Mouse (Mus musculus) myocyte (in vitro differentiated cells): ENCODE measurements around the gene Dnajc3. TPM values are rescaled to one million over a fixed set of nuclear protein-coding genes. Genes with fewer than 3 reads are reported as not detected.
A peak's percentile ranks its signal among the peaks of the same experiment; 100 is the strongest.

ENCODE experiments used
- H3K27me3 ChIP-seq: one replicate; pipeline ENCODE4 v1.6.1; 2011; ENCODE audit not compliant: control insufficient read depth, insufficient read depth, insufficient read length
- H3K36me3 ChIP-seq: one replicate; pipeline ENCODE4 v1.6.1; 2011; ENCODE audit not compliant: control insufficient read depth, insufficient read depth
- H3K4me2 ChIP-seq: one replicate; pipeline ENCODE4 v1.6.1; 2011; ENCODE audit warnings: low read depth, control low read depth
- H3K4me3 ChIP-seq: one replicate; pipeline ENCODE4 v1.5.1; 2011; ENCODE audit warnings: mild to moderate bottlenecking, control low read depth, moderate library complexity
- H3K79me2 ChIP-seq: one replicate; pipeline ENCODE4 v1.6.1; 2011; ENCODE audit not compliant: control insufficient read depth, insufficient read depth
- H3ac ChIP-seq: one replicate; pipeline ENCODE4 v1.6.1; 2011; ENCODE audit not compliant: control insufficient read depth, insufficient read length
- CEBPB ChIP-seq: IDR thresholded peaks from 2 replicates; pipeline ENCODE4 v1.6.1; 2011; ENCODE audit warnings: mild to moderate bottlenecking, moderate library complexity; ENCODE audit not compliant: poor library complexity, insufficient read depth, severe bottlenecking
- E2F4 ChIP-seq: IDR thresholded peaks from one replicate; pipeline ENCODE4 v1.6.1; 2011; ENCODE audit warnings: mild to moderate bottlenecking, control low read depth, moderate library complexity; ENCODE audit not compliant: insufficient read depth
- MAX ChIP-seq: IDR thresholded peaks from one replicate; pipeline ENCODE4 v1.6.1; 2011; ENCODE audit warnings: low read depth, mild to moderate bottlenecking, control low read depth
- MYOD1 ChIP-seq, 3 experiments: IDR thresholded peaks; one replicate each; pipeline ENCODE4 v1.6.1; 2011; ENCODE audit warnings: control low read depth in 2 of 3, low read depth in 2 of 3, mild to moderate bottlenecking in 2 of 3, moderate library complexity in 1 of 3; ENCODE audit not compliant: insufficient read length in 2 of 3, control insufficient read depth in 1 of 3
- MYOG ChIP-seq, 3 experiments: IDR thresholded peaks; one replicate each; pipeline ENCODE4 v1.6.1; 2011; ENCODE audit warnings: control low read depth in 2 of 3, low read depth in 2 of 3, mild to moderate bottlenecking in 2 of 3; ENCODE audit not compliant: insufficient read length in 2 of 3, control insufficient read depth in 1 of 3, insufficient read depth in 1 of 3
- POLR2A ChIP-seq: IDR thresholded peaks from one replicate; pipeline ENCODE4 v1.6.1; 2011; ENCODE audit warnings: low read depth, mild to moderate bottlenecking, control low read depth, moderate library complexity; ENCODE audit not compliant: insufficient read length
- POLR2AphosphoS2 ChIP-seq: IDR thresholded peaks from one replicate; pipeline ENCODE4 v1.6.1; 2011; ENCODE audit warnings: low read depth, control low read depth; ENCODE audit not compliant: insufficient read length
- REST ChIP-seq: IDR thresholded peaks from one replicate; pipeline ENCODE4 v1.6.1; 2011; ENCODE audit warnings: mild to moderate bottlenecking, control low read depth, moderate library complexity; ENCODE audit not compliant: insufficient read depth, insufficient read length
- SRF ChIP-seq: IDR thresholded peaks from one replicate; pipeline ENCODE4 v1.6.1; 2011; ENCODE audit warnings: low read depth; ENCODE audit not compliant: control insufficient read depth, insufficient read length
- TCF12 ChIP-seq: IDR thresholded peaks from one replicate; pipeline ENCODE4 v1.6.1; 2011; ENCODE audit warnings: mild to moderate bottlenecking, control low read depth; ENCODE audit not compliant: poor library complexity, insufficient read depth, severe bottlenecking
- TCF3 ChIP-seq: IDR thresholded peaks from one replicate; pipeline ENCODE4 v1.6.1; 2011; ENCODE audit warnings: low read depth, control low read depth; ENCODE audit not compliant: insufficient read length
- USF1 ChIP-seq: IDR thresholded peaks from one replicate; pipeline ENCODE4 v1.6.1; 2011; ENCODE audit warnings: low read depth, mild to moderate bottlenecking, control low read depth, moderate library complexity
- polyA plus RNA-seq: library from polyadenylated mRNA; unstranded; fragments of >200 nt; fragmentation: generic; extraction: Trizol; gene quantifications from one replicate; pipeline ENCODE4 v1.2.1, GENCODE M21; 2012; ENCODE audit warnings: missing spikeins

Dnajc3 gene
- polyA plus RNA-seq, 1 experiment = 6.9 TPM

DNA sequence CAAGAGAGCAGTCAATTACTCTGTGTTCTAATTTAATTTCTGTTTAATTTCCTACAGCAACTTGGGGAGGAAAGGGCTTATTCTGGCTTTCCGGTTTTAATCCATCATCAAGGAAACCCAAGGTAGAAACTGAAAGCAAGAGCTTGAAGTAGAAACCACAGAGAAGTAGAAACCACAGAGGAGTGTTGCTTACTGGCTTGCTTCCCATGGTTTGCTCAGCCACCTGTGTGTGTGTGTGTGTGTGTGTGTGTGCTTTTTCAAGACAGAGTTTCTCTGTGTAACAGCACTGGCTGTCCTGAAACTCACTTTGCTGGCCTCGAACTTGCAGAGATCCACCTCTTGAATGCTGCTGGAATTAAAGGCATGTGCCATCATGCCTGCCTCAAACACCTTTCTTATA is 8.0 kb upstream of the Dnajc3 start:
- TF ChIP-seq MAX (no peak), MYOD1 (IDR thresholded peaks at IDR 0.05; ENCODE audit: control insufficient read depth in 1 of 3, insufficient read length in 2 of 3, low read depth in 2 of 3) (peak in 1 of 3 experiments; percentile 34)
- Histone ChIP-seq H3K27me3 (no peaks in the 10 kb centered on the region), H3K36me3 (no peaks in the 10 kb centered on the region), H3ac (no peak overlapping the region), H3K4me2 (no peak overlapping the region), H3K4me3 (no peak overlapping the region), H3K79me2 (no peaks in the 10 kb centered on the region)

DNA sequence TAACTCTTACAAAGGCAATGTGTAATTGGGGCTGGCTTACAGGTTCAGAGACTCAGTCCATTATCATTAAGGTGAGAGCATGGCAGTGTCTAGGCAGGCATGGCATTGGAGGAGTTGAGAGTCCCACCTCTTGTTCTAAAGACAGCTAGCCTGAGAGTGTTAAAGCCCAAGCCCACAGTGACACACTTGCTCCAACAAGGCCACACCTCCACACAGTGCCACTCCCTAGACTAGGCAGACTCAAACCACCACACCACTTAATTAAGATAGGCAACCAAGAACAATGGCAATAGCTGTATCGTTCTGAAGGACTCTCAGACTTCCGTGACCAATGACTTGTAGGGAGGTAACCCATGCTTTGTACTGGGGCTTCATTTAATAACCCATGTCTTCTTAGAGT is 7.0 kb upstream of the Dnajc3 start:
- Histone ChIP-seq H3ac (no peak overlapping the region), H3K36me3 (no peaks in the 10 kb centered on the region), H3K79me2 (no peaks in the 10 kb centered on the region), H3K4me2 (no peak overlapping the region), H3K27me3 (no peaks in the 10 kb centered on the region), H3K4me3 (no peak overlapping the region)
- TF ChIP-seq MAX = no peak
- no peak for TF ChIP-seq USF1
- TF ChIP-seq POLR2A = no peak
- no peak for TF ChIP-seq MYOD1 (IDR thresholded peaks at IDR 0.05; ENCODE audit: control insufficient read depth in 1 of 3, insufficient read length in 2 of 3, low read depth in 2 of 3)
- TF ChIP-seq POLR2AphosphoS2 = no peak
- no peak for TF ChIP-seq MYOG (IDR thresholded peaks at IDR 0.05; ENCODE audit: control insufficient read depth in 1 of 3, insufficient read depth in 1 of 3, insufficient read length in 2 of 3, low read depth in 2 of 3)
- no peak for TF ChIP-seq CEBPB
- TF ChIP-seq TCF12 = no peak
- no peak for TF ChIP-seq TCF3
- no peak for TF ChIP-seq SRF
- no peak for TF ChIP-seq REST
- no peak for TF ChIP-seq E2F4

DNA sequence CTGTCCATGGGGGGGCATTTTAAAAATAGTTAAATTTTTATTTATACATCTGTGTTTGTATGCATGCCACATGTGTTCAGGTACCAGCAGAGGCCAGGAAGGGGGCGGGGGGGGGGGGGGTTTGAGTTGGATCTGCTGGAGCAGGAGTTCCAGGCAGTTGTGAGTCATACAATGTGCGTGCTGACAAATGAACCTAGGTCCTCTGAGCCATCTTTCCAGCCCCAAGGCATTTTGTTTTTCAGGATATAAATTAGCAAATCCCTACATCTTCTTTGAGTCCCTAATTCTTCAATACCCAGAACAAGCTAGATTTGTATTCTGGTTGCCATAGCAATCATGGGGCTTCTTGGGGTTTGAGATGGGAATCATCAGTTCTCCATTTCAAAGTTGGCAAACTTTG is 6.6 kb upstream of the Dnajc3 start:
- H3K4me2 ChIP-seq = no peak overlapping the region
- no peaks in the 10 kb centered on the region for H3K27me3 ChIP-seq
- H3K4me3 ChIP-seq = no peak overlapping the region
- no peaks in the 10 kb centered on the region for H3K79me2 ChIP-seq
- no peaks in the 10 kb centered on the region for H3K36me3 ChIP-seq
- H3ac ChIP-seq = no peak overlapping the region
- TF ChIP-seq CEBPB (no peak), POLR2A (no peak), MYOG (IDR thresholded peaks at IDR 0.05; ENCODE audit: control insufficient read depth in 1 of 3, insufficient read depth in 1 of 3, insufficient read length in 2 of 3, low read depth in 2 of 3) (no peak), TCF3 (no peak), USF1 (no peak), POLR2AphosphoS2 (no peak), E2F4 (no peak), MAX (no peak), TCF12 (no peak), MYOD1 (IDR thresholded peaks at IDR 0.05; ENCODE audit: control insufficient read depth in 1 of 3, insufficient read length in 2 of 3, low read depth in 2 of 3) (no peak), REST (no peak), SRF (no peak)

DNA sequence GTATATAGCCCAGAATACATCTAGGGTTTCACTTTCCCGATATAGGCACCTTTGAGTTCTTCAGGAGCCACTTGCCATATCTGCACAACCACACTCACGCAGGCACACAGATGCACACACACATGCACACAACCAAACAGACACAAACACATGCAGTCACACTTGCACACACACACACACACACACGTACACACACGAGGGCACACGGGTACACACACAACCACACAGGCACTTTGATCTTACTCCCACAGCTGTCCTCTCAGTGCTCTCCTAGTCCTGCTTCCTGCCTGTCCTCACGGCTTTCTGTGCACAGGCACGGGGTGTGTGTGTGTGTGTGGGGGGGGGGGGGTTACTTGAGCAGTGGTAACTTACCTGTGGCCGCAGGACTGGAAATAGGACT is 4.8 kb upstream of the Dnajc3 start:
- no peak overlapping the region for H3K4me2 ChIP-seq
- no peaks in the 10 kb centered on the region for H3K27me3 ChIP-seq
- H3K4me3 ChIP-seq = no peak overlapping the region
- no peak for TF ChIP-seq MYOG (IDR thresholded peaks at IDR 0.05; ENCODE audit: control insufficient read depth in 1 of 3, insufficient read depth in 1 of 3, insufficient read length in 2 of 3, low read depth in 2 of 3)
- no peak overlapping the region for H3ac ChIP-seq
- H3K36me3 ChIP-seq = no peaks in the 10 kb centered on the region
- no peaks in the 10 kb centered on the region for H3K79me2 ChIP-seq

DNA sequence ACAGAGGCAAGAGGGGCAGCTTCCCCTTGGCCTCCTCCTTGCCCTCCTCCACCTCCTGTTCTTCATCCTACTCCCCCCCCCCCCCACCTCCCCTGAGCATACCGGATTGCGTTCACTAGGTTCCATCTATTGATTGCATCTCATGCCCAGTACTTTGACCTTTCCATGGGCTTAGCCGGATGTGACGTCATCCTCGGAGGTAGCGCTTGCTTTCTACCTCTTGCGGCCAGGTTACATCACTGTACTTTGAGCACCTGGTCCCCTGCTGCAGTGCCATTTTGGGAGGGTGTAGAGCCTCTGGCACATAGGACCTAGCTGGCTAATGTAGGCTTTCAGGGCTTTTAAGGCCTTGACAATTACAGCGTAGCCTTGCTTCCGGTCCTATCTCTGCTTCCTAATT is 3.1 kb upstream of the Dnajc3 start:
- Histone ChIP-seq H3K36me3 (no peaks in the 10 kb centered on the region), H3ac (no peak overlapping the region), H3K27me3 (no peaks in the 10 kb centered on the region), H3K79me2 (peaks cover 12% of the 10 kb centered on the region), H3K4me3 (no peak overlapping the region), H3K4me2 (no peak overlapping the region)
- TF ChIP-seq TCF12 (no peak), MYOD1 (IDR thresholded peaks at IDR 0.05; ENCODE audit: control insufficient read depth in 1 of 3, insufficient read length in 2 of 3, low read depth in 2 of 3) (no peak), POLR2A (no peak), SRF (no peak), MYOG (IDR thresholded peaks at IDR 0.05; ENCODE audit: control insufficient read depth in 1 of 3, insufficient read depth in 1 of 3, insufficient read length in 2 of 3, low read depth in 2 of 3) (no peak), POLR2AphosphoS2 (no peak), USF1 (no peak), REST (no peak), TCF3 (no peak), CEBPB (no peak), E2F4 (no peak), MAX (no peak)
